In the genomic region with DNA sequence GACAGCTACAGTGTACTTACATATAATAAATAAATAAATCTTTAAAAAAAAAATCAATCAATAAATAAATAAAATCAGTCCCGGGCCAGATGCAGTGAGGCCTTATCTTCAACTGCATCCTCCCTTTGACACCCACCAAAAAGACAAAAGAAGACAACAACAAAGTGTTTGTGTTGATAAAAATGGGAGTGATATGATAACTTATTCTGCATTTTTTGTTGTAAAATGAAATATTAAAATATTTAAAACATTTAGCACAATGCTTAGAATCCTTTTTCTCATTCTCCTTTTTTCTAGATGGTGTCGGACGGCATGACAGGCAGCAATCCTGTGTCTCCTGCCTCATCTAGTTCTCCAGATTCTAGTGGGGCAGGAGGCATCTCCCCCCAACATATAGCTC, we compare ENCODE assay signal across 8 mouse cellular contexts. TPM values are rescaled to one million over a fixed set of nuclear protein-coding genes. Genes with fewer than 3 reads are reported as not detected.
DNase-seq lines count a peak whose midpoint lies in the region; ATAC-seq and TF ChIP-seq lines count a peak whose summit lies in the region.
"Had no signal": no experiment of that assay in that cellular context is flagged by ENCODE, and none has a peak within 500 bp of the region (broad histone marks: within the 10 kb centered on the region; RNA-seq: fewer than 3 reads in every experiment).

Gm42715 (plus strand) TSS at position 301 of the 400 bp plus-strand sequence.

- H3K27ac ChIP-seq in lung, embryonic 14.5 days (ENCODE audit: low read depth) = no peak within 1 kb of the TSS
- no peak within 1 kb of the TSS for H3K27ac ChIP-seq in lung, postnatal 0 days (ENCODE audit: low read length)
- H3K27ac ChIP-seq in forebrain, postnatal 0 days (ENCODE audit: low read depth, low read length) = no peak within 1 kb of the TSS
- no peak within 1 kb of the TSS for H3K27ac ChIP-seq in midbrain, embryonic 16.5 days (ENCODE audit: low read length)

- no peak for ATAC-seq in lung, embryonic 14.5 days (ENCODE audit: insufficient read depth)
- no peak for ATAC-seq in lung, postnatal 0 days
- ATAC-seq in common myeloid progenitor, adult 5-6 weeks (replicated peaks; ENCODE audit: low read depth, poor library complexity, severe bottlenecking) = no peak
- no peak for ATAC-seq in forebrain, postnatal 0 days
- no peak for ATAC-seq in midbrain, embryonic 16.5 days

- TF ChIP-seq CTCF in lung, embryonic 14.5 days (IDR thresholded peaks at IDR 0.05; ENCODE audit: low read depth) = no peak
- no peak for TF ChIP-seq CTCF in lung, postnatal 0 days (IDR thresholded peaks at IDR 0.05)
- TF ChIP-seq CTCF in forebrain, postnatal 0 days (IDR thresholded peaks at IDR 0.05; ENCODE audit: low read depth) = no peak

- no peak for DNase-seq in lung, embryonic 14.5 days
- DNase-seq in lung, postnatal 0 days (ENCODE audit: low spot score) = no peak
- no peak for DNase-seq in forebrain, postnatal 0 days
- no peak for DNase-seq in ovary, postnatal 10 days (ENCODE audit: low spot score)
- DNase-seq in retina, postnatal 1 day = no peak
- DNase-seq: layer of hippocampus, postnatal 36 days had no signal

- H3K27me3 ChIP-seq in lung, embryonic 14.5 days (ENCODE audit: insufficient read depth, low read length) = no peaks in the 10 kb centered on the region
- no peaks in the 10 kb centered on the region for H3K27me3 ChIP-seq in lung, postnatal 0 days (replicated peaks; ENCODE audit: insufficient read depth, low read length)
- no peaks in the 10 kb centered on the region for H3K27me3 ChIP-seq in forebrain, postnatal 0 days (ENCODE audit: insufficient read depth, low read length)
- no peaks in the 10 kb centered on the region for H3K27me3 ChIP-seq in midbrain, embryonic 16.5 days (ENCODE audit: control insufficient read depth, insufficient read depth, low read depth, low read length)

- no peak within 1 kb of the TSS for H3K9ac ChIP-seq in lung, embryonic 14.5 days
- H3K9ac ChIP-seq in lung, postnatal 0 days (replicated peaks; ENCODE audit: low read depth) = no peak within 1 kb of the TSS
- H3K9ac ChIP-seq in forebrain, postnatal 0 days = no peak within 1 kb of the TSS
- no peak within 1 kb of the TSS for H3K9ac ChIP-seq in midbrain, embryonic 16.5 days (ENCODE audit: low read depth, low read length)

- no peak for TF ChIP-seq EP300 in lung, postnatal 0 days (IDR thresholded peaks at IDR 0.05)

- WGBS in lung, embryonic 14.5 days = 88% methylated on average over 3 of the region's 3 CpGs
- 90% methylated on average over 3 of the region's 3 CpGs for WGBS in lung, postnatal 0 days
- 96% methylated on average over 3 of the region's 3 CpGs for WGBS in forebrain, postnatal 0 days
- 94% methylated on average over 3 of the region's 3 CpGs for WGBS in midbrain, embryonic 16.5 days

- no peak within 1 kb of the TSS for H3K4me3 ChIP-seq in lung, embryonic 14.5 days (ENCODE audit: low read depth, low read length)
- no peak within 1 kb of the TSS for H3K4me3 ChIP-seq in lung, postnatal 0 days (ENCODE audit: low read depth, low read length)
- H3K4me3 ChIP-seq in forebrain, postnatal 0 days (ENCODE audit: low read depth, low read length) = no peak within 1 kb of the TSS
- no peak within 1 kb of the TSS for H3K4me3 ChIP-seq in midbrain, embryonic 16.5 days (ENCODE audit: low read depth, low read length)

- H3K4me1 ChIP-seq in lung, embryonic 14.5 days (ENCODE audit: insufficient read depth) = no peaks in the 10 kb centered on the region
- no peaks in the 10 kb centered on the region for H3K4me1 ChIP-seq in lung, postnatal 0 days (ENCODE audit: insufficient read depth, low read depth, low read length)
- no peaks in the 10 kb centered on the region for H3K4me1 ChIP-seq in forebrain, postnatal 0 days (ENCODE audit: insufficient read depth)
- peaks cover 5% of the 10 kb centered on the region for H3K4me1 ChIP-seq in midbrain, embryonic 16.5 days (ENCODE audit: control insufficient read depth, insufficient read depth, low read length)

- H3K36me3 ChIP-seq in lung, embryonic 14.5 days (ENCODE audit: insufficient read depth) = peaks cover 94% of the 10 kb centered on the region
- peaks cover 43% of the 10 kb centered on the region for H3K36me3 ChIP-seq in lung, postnatal 0 days (ENCODE audit: insufficient read depth, low read length)
- H3K36me3 ChIP-seq in forebrain, postnatal 0 days (ENCODE audit: insufficient read depth) = peaks cover 76% of the 10 kb centered on the region
- H3K36me3 ChIP-seq in midbrain, embryonic 16.5 days (ENCODE audit: control insufficient read depth, insufficient read depth, low read length) = peaks cover 47% of the 10 kb centered on the region

- H3K4me2 ChIP-seq in lung, embryonic 14.5 days = no peak within 1 kb of the TSS
- no peak within 1 kb of the TSS for H3K4me2 ChIP-seq in lung, postnatal 0 days (replicated peaks; ENCODE audit: low read depth, low read length)
- no peak within 1 kb of the TSS for H3K4me2 ChIP-seq in forebrain, postnatal 0 days (ENCODE audit: low read depth)
- no peak within 1 kb of the TSS for H3K4me2 ChIP-seq in midbrain, embryonic 16.5 days (ENCODE audit: low read length)

- no peaks in the 10 kb centered on the region for H3K9me3 ChIP-seq in lung, embryonic 14.5 days (ENCODE audit: low read depth, low read length)
- no peaks in the 10 kb centered on the region for H3K9me3 ChIP-seq in lung, postnatal 0 days (ENCODE audit: low read length)
- no peaks in the 10 kb centered on the region for H3K9me3 ChIP-seq in forebrain, postnatal 0 days (ENCODE audit: low read length)
- H3K9me3 ChIP-seq in midbrain, embryonic 16.5 days (replicated peaks; ENCODE audit: control insufficient read depth, low read length, poor library complexity, severe bottlenecking) = no peaks in the 10 kb centered on the region

RNA-seq across cellular contexts. Expression of gene Gm42715, which starts in this region (rescaled TPM):
- polyA plus RNA-seq in lung, embryonic 14.5 days (2014; fragmentation: Nextera tagmentation; extraction: Ambion mirVana) = 19.6 and 20.5 TPM in 2 replicates
- polyA plus RNA-seq in lung, postnatal 0 days (2015; fragmentation: Nextera tagmentation; extraction: Ambion mirVana) = 9.3 and 10.3 TPM in 2 replicates
- total RNA-seq in common myeloid progenitor, adult 5-6 weeks (2017) = 11.2 and 11.9 TPM in 2 replicates
- total RNA-seq in forebrain, postnatal 0 days (2014; rRNA removed) = 18.1 and 28.3 TPM in 2 replicates
- 6.1 and 10.3 TPM in 2 replicates for polyA plus RNA-seq in forebrain, postnatal 0 days (2015; fragmentation: Nextera tagmentation; extraction: Ambion mirVana)
- polyA plus RNA-seq in midbrain, embryonic 16.5 days (2015; fragmentation: Nextera tagmentation; extraction: Ambion mirVana) = 14.1 and 15.7 TPM in 2 replicates
